Mouse (Mus musculus) lung, postnatal 10 days (tissue): Measurements from ENCODE around the gene Vmn1r127.
"Not testable (repeated sequence)": the region's sequence is repeated elsewhere in the genome, so short reads cannot be mapped to it uniquely, and the experiment has no call there.

Source experiments
- DNase-seq: peaks from one replicate; pipeline ENCODE4 v3.0.0; 2021

The Vmn1r127 gene

GRCm38 (mm10) chr7:21319761-21320160, at the start of gene Vmn1r127:
Gene Vmn1r127, minus strand, starts transcription at chr7:21319861.
- DNase-seq = not testable (repeated sequence)

- DNase-seq = not testable (repeated sequence)
These were observed 41.5 kb upstream of the Vmn1r127 start, which contains the start of gene Vmn1r129 for GRCm38 (mm10) chr7:21361191-21361590. Gene Vmn1r129, minus strand, starts transcription at chr7:21361291.

DNA sequence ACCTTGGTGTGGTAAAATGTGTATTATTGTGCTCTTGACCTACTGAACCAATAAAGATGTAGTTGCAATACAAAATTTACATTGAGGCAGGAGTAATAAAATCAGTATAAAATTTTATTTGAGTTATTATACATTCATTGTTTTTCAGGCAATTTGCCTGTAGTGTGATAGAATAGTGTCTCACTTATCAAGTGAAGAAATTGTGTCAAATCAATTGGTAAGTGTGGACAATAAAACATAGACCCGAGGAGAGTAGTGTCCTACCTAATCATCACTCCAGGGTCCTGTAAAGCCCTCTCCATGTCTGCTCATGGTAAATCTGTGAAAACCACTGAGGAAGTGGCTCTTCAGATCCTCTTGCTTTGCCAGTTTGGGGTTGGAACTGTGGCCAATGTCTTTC, 29.4 kb upstream of the Vmn1r127 start, which contains the start of gene Vmn1r128:
TSS of gene Vmn1r128 (plus strand) at position 301 of the 400 bp plus-strand sequence.
- not testable (repeated sequence) for DNase-seq

DNA sequence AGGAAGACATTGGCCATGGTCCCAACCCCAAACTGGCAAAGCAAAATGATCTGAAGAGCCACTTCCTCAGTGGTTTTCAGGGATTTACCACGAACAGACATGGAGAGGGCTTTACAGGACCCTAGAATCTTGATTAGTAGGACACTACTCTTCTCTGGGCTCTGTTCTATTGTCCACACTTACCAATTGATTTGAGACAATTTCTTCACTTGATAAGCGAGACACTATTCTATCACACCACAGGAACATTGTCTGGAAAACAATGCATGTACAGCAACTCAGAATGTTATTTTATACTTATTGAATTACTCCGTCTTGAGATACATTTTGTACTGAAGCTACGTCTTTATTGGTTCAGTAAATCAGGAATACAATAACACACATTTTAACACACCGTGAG, 18.3 kb downstream of the Vmn1r127 start, which contains the start of gene Vmn1r126:
TSS of gene Vmn1r126 (minus strand) at position 101 of the 400 bp plus-strand sequence.
- not testable (repeated sequence) for DNase-seq

- DNase-seq = not testable (repeated sequence)
These were observed 47.8 kb downstream of the Vmn1r127 start, which contains the start of gene Vmn1r125 for GRCm38 (mm10) chr7:21271879-21272278. Gene Vmn1r125, plus strand, starts transcription at chr7:21272179.
